Mouse (Mus musculus): ENCODE measurements around the gene Lrrc1. TPM values are rescaled to one million over a fixed set of nuclear protein-coding genes. Genes with fewer than 3 reads are reported as not detected.

Gene Lrrc1
- polyA plus RNA-seq, 1 experiment from 2014 or later: 22.1 TPM

- Histone ChIP-seq H3K36me3 (ENCODE audit: insufficient read depth, low read length) (no peaks in the 10 kb centered on the region), H3K9me3 (replicated peaks; ENCODE audit: low read length) (no peaks in the 10 kb centered on the region), H3K27ac (no peak overlapping the region), H3K4me2 (ENCODE audit: low read length) (no peak overlapping the region), H3K4me3 (replicated peaks; ENCODE audit: low read depth, low read length) (no peak overlapping the region), H3K9ac (ENCODE audit: low read depth, low read length) (no peak overlapping the region), H3K4me1 (replicated peaks; ENCODE audit: insufficient read depth, low read length) (no peaks in the 10 kb centered on the region), H3K27me3 (ENCODE audit: insufficient read depth, low read length) (no peaks in the 10 kb centered on the region)
- ATAC-seq (replicated peaks; ENCODE audit: low FRiP score, low read depth) (no peak), DNase-seq (ENCODE audit: low spot score) (no peak)
- peak; percentile 22; the same call in 1 of the 2 replicates for TF ChIP-seq CTCF (IDR thresholded peaks at IDR 0.05; ENCODE audit: low read depth)
- WGBS: 71% methylated on average over 7 of the region's 7 CpGs
Measured at GRCm38 (mm10) chr9:77551036-77551512, 6.4 kb upstream of the Lrrc1 start.

GRCm38 (mm10) chr9:77546010-77546409 is 1.3 kb upstream of the Lrrc1 start:
- Histone ChIP-seq H3K27me3 (ENCODE audit: insufficient read depth, low read length) (no peaks in the 10 kb centered on the region), H3K27ac (no peak overlapping the region; the same call in 1 of the 2 replicates), H3K4me3 (replicated peaks; ENCODE audit: low read depth, low read length) (no peak overlapping the region), H3K9me3 (replicated peaks; ENCODE audit: low read length) (no peaks in the 10 kb centered on the region), H3K4me2 (ENCODE audit: low read length) (no peak overlapping the region), H3K9ac (ENCODE audit: low read depth, low read length) (no peak overlapping the region), H3K36me3 (ENCODE audit: insufficient read depth, low read length) (no peaks in the 10 kb centered on the region), H3K4me1 (replicated peaks; ENCODE audit: insufficient read depth, low read length) (peaks cover 7% of the 10 kb centered on the region; the same call in 1 of the 2 replicates)
- 37% methylated on average over 3 of the region's 3 CpGs for WGBS
- peak; percentile 64 for TF ChIP-seq CTCF (IDR thresholded peaks at IDR 0.05; ENCODE audit: low read depth)
- peak; percentile 79 for DNase-seq (ENCODE audit: low spot score)
- peak; percentile 60; the same call in 1 of the 2 replicates for ATAC-seq (replicated peaks; ENCODE audit: low FRiP score, low read depth)

GRCm38 (mm10) chr9:77545068-77545421 is 375 bp upstream of the Lrrc1 start:
- DNase-seq (ENCODE audit: low spot score) (no peak), ATAC-seq (replicated peaks; ENCODE audit: low FRiP score, low read depth) (no peak)
- Histone ChIP-seq H3K9me3 (replicated peaks; ENCODE audit: low read length) (no peaks in the 10 kb centered on the region), H3K36me3 (ENCODE audit: insufficient read depth, low read length) (no peaks in the 10 kb centered on the region), H3K9ac (ENCODE audit: low read depth, low read length) (peak overlapping the region; percentile 74), H3K4me3 (replicated peaks; ENCODE audit: low read depth, low read length) (peak overlapping the region; percentile 84), H3K4me1 (replicated peaks; ENCODE audit: insufficient read depth, low read length) (peaks cover 7% of the 10 kb centered on the region; the same call in 1 of the 2 replicates), H3K27me3 (ENCODE audit: insufficient read depth, low read length) (no peaks in the 10 kb centered on the region), H3K27ac (peak overlapping the region; percentile 86), H3K4me2 (ENCODE audit: low read length) (peak overlapping the region; percentile 97)
- TF ChIP-seq CTCF (IDR thresholded peaks at IDR 0.05; ENCODE audit: low read depth): no peak
- WGBS: under 1% methylated on average over 17 of the region's 17 CpGs

GRCm38 (mm10) chr9:77543351-77544321 is 1.0 kb downstream of the Lrrc1 start:
- peak overlapping the region; percentile 86 for H3K27ac ChIP-seq
- WGBS: 1% methylated on average over 40 of the region's 40 CpGs
- H3K9ac ChIP-seq (ENCODE audit: low read depth, low read length): peak overlapping the region; percentile 74
- peak; percentile 19; the same call in 1 of the 2 replicates for TF ChIP-seq CTCF (IDR thresholded peaks at IDR 0.05; ENCODE audit: low read depth)
- ATAC-seq (replicated peaks; ENCODE audit: low FRiP score, low read depth) (peak; percentile 34; the same call in 1 of the 2 replicates), DNase-seq (ENCODE audit: low spot score) (peak; percentile 46)
- H3K36me3 ChIP-seq (ENCODE audit: insufficient read depth, low read length): no peaks in the 10 kb centered on the region
- H3K4me2 ChIP-seq (ENCODE audit: low read length): peak overlapping the region; percentile 97
- no peaks in the 10 kb centered on the region for H3K27me3 ChIP-seq (ENCODE audit: insufficient read depth, low read length)
- peak overlapping the region; percentile 84 for H3K4me3 ChIP-seq (replicated peaks; ENCODE audit: low read depth, low read length)
- peaks cover 7% of the 10 kb centered on the region; the same call in 1 of the 2 replicates for H3K4me1 ChIP-seq (replicated peaks; ENCODE audit: insufficient read depth, low read length)
- no peaks in the 10 kb centered on the region for H3K9me3 ChIP-seq (replicated peaks; ENCODE audit: low read length)

DNA sequence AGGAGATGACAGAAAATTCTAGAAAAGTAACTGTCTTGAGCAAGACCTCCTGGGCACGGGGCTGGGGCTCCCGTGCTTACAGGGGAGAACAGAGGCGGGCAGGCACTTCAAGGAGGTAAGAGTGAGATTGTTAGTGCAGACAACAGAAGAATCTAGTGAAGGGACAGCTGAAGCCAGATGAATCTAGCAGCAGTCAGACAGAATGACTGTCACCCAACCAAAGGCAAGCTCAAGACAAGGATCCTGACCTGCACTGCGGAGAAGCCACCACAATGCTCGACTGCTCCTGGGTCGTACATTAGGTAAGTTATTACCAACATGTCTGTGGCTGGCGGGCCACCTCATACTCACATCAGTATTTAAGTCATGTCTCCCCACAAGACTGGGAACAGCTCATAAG is 3.1 kb downstream of the Lrrc1 start:
- no peak for TF ChIP-seq CTCF (IDR thresholded peaks at IDR 0.05; ENCODE audit: low read depth)
- H3K27me3 ChIP-seq (ENCODE audit: insufficient read depth, low read length): no peaks in the 10 kb centered on the region
- H3K9ac ChIP-seq (ENCODE audit: low read depth, low read length): no peak overlapping the region
- H3K9me3 ChIP-seq (replicated peaks; ENCODE audit: low read length): no peaks in the 10 kb centered on the region
- DNase-seq (ENCODE audit: low spot score) (no peak), ATAC-seq (replicated peaks; ENCODE audit: low FRiP score, low read depth) (no peak)
- H3K4me1 ChIP-seq (replicated peaks; ENCODE audit: insufficient read depth, low read length): peaks cover 10% of the 10 kb centered on the region; the same call in 1 of the 2 replicates
- no peaks in the 10 kb centered on the region for H3K36me3 ChIP-seq (ENCODE audit: insufficient read depth, low read length)
- H3K27ac ChIP-seq: no peak overlapping the region
- H3K4me3 ChIP-seq (replicated peaks; ENCODE audit: low read depth, low read length): no peak overlapping the region
- 81% methylated on average over 7 of the region's 7 CpGs for WGBS
- no peak overlapping the region for H3K4me2 ChIP-seq (ENCODE audit: low read length)

DNA sequence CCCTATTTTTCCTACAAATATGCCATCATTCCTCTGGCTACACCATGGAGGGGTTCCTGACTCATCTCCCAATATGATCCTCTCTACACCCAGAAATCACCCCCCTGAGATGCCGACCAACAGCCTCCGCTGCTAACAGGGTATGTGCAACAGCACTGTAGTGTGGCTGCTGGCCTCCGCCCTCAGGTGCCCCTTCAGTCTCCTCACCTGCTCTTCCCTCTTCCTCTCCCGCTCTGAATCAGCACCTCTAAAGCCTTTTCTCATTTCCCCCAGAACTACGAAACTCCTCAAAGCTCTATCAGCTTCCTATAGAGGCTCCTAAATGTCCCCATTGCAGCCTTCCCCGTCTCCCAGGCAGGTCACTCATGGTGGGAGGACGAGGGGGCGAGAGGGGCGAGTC is 5.4 kb downstream of the Lrrc1 start:
- Histone ChIP-seq H3K4me1 (replicated peaks; ENCODE audit: insufficient read depth, low read length) (0 out of 2 replicates have a peak, but pooled peaks cover 3% of the 10 kb centered on the region), H3K4me2 (ENCODE audit: low read length) (no peak overlapping the region), H3K36me3 (ENCODE audit: insufficient read depth, low read length) (no peaks in the 10 kb centered on the region), H3K9ac (ENCODE audit: low read depth, low read length) (no peak overlapping the region), H3K27ac (no peak overlapping the region), H3K4me3 (replicated peaks; ENCODE audit: low read depth, low read length) (no peak overlapping the region), H3K9me3 (replicated peaks; ENCODE audit: low read length) (no peaks in the 10 kb centered on the region), H3K27me3 (ENCODE audit: insufficient read depth, low read length) (no peaks in the 10 kb centered on the region)
- TF ChIP-seq CTCF (IDR thresholded peaks at IDR 0.05; ENCODE audit: low read depth): no peak
- WGBS: 84% methylated on average over 9 of the region's 9 CpGs
- no peak for ATAC-seq (replicated peaks; ENCODE audit: low FRiP score, low read depth)
- DNase-seq (ENCODE audit: low spot score): no peak

Data from kidney, postnatal 0 days (tissue).